Mouse (Mus musculus): ENCODE data around the gene Otud4. TPM values are rescaled to one million over a fixed set of nuclear protein-coding genes. Genes with fewer than 3 reads are reported as not detected.
A peak's percentile ranks its signal among the peaks of the same experiment; 100 is the strongest.
"Not testable (repeated sequence)": the region's sequence is repeated elsewhere in the genome, so short reads cannot be mapped to it uniquely, and the experiment has no call there.

Gene Otud4
- 14.3 and 14.9 TPM in 2 replicates for polyA plus RNA-seq (2015; fragmentation: Nextera tagmentation; extraction: Ambion mirVana)

GRCm38 (mm10) chr8:79639586-79640451 is at the start of gene Otud4:
Otud4 (plus strand) TSS chr8:79639618.
- Histone ChIP-seq H3K27me3 (no peaks in the 10 kb centered on the region), H3K27ac (peak within 1 kb of the TSS; percentile 97), H3K36me3 (peaks cover 8% of the 10 kb centered on the region), H3K9me3 (no peaks in the 10 kb centered on the region), H3K4me2 (peak within 1 kb of the TSS; percentile 64), H3K9ac (peak within 1 kb of the TSS; percentile 90), H3K4me3 (peak within 1 kb of the TSS; percentile 77), H3K4me1 (peaks cover 17% of the 10 kb centered on the region)
- peak; percentile 62 for ATAC-seq (ENCODE audit: borderline replicate concordance, extremely low read depth, low FRiP score, low TSS enrichment)
- WGBS = under 1% methylated on average over 86 of the region's 103 CpGs

DNA sequence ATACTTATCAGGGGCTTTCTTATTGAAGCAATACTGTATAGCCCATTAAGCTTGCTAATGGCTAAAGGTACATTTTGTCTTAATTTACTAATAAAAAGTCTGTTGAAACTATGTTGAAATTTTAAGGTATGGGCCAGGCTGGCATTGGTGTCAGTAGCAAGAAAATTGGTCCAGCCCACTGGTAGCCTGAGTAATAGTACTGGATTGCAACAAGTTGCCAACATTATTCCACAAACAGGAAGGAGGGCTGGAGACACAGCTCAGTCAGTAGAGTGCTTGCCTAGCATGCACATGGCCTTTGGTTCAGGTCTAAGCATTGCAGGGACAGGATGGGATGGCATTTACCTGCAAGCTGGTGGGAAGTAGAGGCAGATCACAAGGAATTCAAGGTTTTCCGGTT is 38.5 kb upstream of the Otud4 start:
- no peaks in the 10 kb centered on the region for H3K4me1 ChIP-seq
- H3K9ac ChIP-seq = no peak overlapping the region
- ATAC-seq (ENCODE audit: borderline replicate concordance, extremely low read depth, low FRiP score, low TSS enrichment) = no peak
- H3K36me3 ChIP-seq = no peaks in the 10 kb centered on the region
- no peaks in the 10 kb centered on the region for H3K9me3 ChIP-seq
- H3K4me3 ChIP-seq = no peak overlapping the region
- H3K27me3 ChIP-seq = no peaks in the 10 kb centered on the region
- 86% methylated on average over 1 of the region's 1 CpGs for WGBS
- H3K4me2 ChIP-seq = no peak overlapping the region
- no peak overlapping the region for H3K27ac ChIP-seq

DNA sequence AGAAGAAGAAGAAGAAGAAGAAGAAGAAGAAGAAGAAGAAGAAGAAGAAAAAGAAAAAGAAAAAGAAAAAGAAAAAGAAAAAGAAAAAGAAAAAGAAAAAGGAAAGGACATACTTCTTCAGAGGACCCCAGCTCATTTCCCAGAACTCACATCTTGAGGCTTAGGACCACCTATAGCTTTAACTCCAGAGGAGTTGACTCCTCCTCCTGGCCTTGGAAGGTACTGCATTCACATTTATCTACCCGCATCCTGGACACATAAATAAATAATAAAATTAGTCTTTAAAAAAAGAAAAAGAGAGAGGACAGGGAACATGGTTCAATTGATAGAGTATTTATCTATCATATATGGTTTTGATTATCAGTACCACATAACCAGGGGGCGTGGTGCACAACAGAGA is 36.2 kb upstream of the Otud4 start:
- H3K9me3 ChIP-seq; H3K36me3 ChIP-seq; H3K4me2 ChIP-seq; H3K4me1 ChIP-seq; H3K27me3 ChIP-seq; H3K27ac ChIP-seq; ATAC-seq (ENCODE audit: borderline replicate concordance, extremely low read depth, low FRiP score, low TSS enrichment); H3K4me3 ChIP-seq; H3K9ac ChIP-seq: not testable (repeated sequence)
- WGBS = 39% methylated on average over 2 of the region's 2 CpGs

GRCm38 (mm10) chr8:79606225-79606624 is 33.2 kb upstream of the Otud4 start:
- no peaks in the 10 kb centered on the region for H3K4me1 ChIP-seq
- H3K27me3 ChIP-seq = no peaks in the 10 kb centered on the region
- H3K9ac ChIP-seq = no peak overlapping the region
- H3K36me3 ChIP-seq = no peaks in the 10 kb centered on the region
- no peak overlapping the region for H3K4me3 ChIP-seq
- H3K4me2 ChIP-seq = no peak overlapping the region
- no peaks in the 10 kb centered on the region for H3K9me3 ChIP-seq
- ATAC-seq (ENCODE audit: borderline replicate concordance, extremely low read depth, low FRiP score, low TSS enrichment) = no peak
- no peak overlapping the region for H3K27ac ChIP-seq

DNA sequence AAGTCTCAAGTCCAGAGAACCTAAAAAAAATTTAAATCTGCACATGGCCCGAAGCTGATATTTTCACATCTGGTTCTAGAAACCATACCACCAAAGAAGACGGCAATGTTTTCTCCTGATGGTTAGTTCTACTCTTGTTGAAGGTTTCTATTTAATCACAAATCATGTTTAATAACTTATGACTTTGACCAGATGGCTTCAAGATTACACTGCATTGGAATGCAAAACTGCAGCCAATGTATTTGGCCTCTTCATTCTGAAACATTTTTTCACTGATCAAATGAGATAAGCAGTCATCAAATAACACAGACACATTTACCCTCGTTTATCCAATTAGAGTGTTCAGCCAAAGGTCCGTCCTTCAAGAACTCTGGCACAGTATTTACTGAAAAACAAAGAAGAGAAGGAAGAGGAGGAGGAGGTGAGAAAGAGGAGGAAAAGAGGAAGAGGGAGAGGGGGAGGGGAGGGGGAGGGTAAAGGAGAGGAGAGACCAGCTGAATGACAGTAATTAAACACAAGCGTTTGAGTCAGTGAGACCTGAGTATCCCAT is 32.6 kb upstream of the Otud4 start:
- Histone ChIP-seq H3K4me2 (no peak overlapping the region), H3K27ac (no peak overlapping the region), H3K36me3 (no peaks in the 10 kb centered on the region), H3K9ac (no peak overlapping the region), H3K4me3 (no peak overlapping the region), H3K4me1 (no peaks in the 10 kb centered on the region), H3K27me3 (no peaks in the 10 kb centered on the region), H3K9me3 (no peaks in the 10 kb centered on the region)
- no peak for ATAC-seq (ENCODE audit: borderline replicate concordance, extremely low read depth, low FRiP score, low TSS enrichment)
- 34% methylated on average over 5 of the region's 5 CpGs for WGBS

DNA sequence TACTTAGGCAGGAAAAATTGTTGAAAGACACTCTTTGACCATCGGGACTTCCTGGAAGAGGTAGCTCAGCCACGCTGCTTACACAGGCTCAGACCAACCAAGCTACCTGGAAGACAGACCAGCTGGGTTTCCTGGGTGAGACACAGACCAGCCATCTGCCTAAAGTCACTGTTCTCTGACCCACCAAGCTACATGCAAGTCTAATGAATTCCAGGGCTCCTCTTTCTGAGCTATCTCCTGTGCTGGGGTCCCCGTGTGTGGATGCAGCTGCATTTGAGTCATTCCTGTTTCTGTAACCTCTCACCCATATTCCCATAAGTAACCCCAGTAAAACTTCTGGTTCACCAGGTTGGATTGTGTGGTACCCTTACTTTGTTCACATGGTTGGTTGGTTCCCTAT is 30.7 kb upstream of the Otud4 start:
- Histone ChIP-seq H3K27me3 (no peaks in the 10 kb centered on the region), H3K4me2 (no peak overlapping the region), H3K9ac (no peak overlapping the region), H3K4me3 (no peak overlapping the region), H3K4me1 (no peaks in the 10 kb centered on the region), H3K9me3 (no peaks in the 10 kb centered on the region), H3K36me3 (no peaks in the 10 kb centered on the region), H3K27ac (no peak overlapping the region)
- WGBS = 84% methylated on average over 3 of the region's 3 CpGs
- no peak for ATAC-seq (ENCODE audit: borderline replicate concordance, extremely low read depth, low FRiP score, low TSS enrichment)

DNA sequence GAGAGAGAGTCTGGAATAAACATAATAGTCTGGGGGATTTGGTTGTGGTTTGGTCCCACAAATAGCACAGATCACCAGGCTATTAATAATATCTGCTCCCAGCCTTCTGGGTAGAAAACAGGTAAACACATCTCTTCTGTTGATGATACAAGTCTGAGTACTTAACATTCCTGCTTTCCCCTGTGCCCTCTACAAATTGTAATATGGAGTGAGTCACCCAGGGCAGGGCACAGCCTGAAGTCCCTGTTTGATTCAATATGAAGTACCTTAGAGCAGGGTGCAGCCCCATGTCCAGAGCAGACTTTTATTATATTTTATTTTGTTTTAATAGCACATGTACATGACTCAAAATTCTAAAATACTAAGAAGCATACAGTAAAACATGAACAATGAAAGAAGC is 29.1 kb upstream of the Otud4 start:
- no peak for ATAC-seq (ENCODE audit: borderline replicate concordance, extremely low read depth, low FRiP score, low TSS enrichment)
- Histone ChIP-seq H3K4me3 (no peak overlapping the region), H3K4me2 (no peak overlapping the region), H3K9me3 (no peaks in the 10 kb centered on the region), H3K27me3 (no peaks in the 10 kb centered on the region), H3K9ac (no peak overlapping the region), H3K4me1 (no peaks in the 10 kb centered on the region), H3K36me3 (no peaks in the 10 kb centered on the region), H3K27ac (no peak overlapping the region)

GRCm38 (mm10) chr8:79612298-79612697 is 27.1 kb upstream of the Otud4 start:
- Histone ChIP-seq H3K4me2 (no peak overlapping the region), H3K27me3 (no peaks in the 10 kb centered on the region), H3K9me3 (no peaks in the 10 kb centered on the region), H3K9ac (no peak overlapping the region), H3K36me3 (no peaks in the 10 kb centered on the region), H3K4me3 (no peak overlapping the region), H3K4me1 (no peaks in the 10 kb centered on the region), H3K27ac (no peak overlapping the region)
- ATAC-seq (ENCODE audit: borderline replicate concordance, extremely low read depth, low FRiP score, low TSS enrichment) = no peak
- 61% methylated on average over 6 of the region's 6 CpGs for whole genome bisulfite sequencing

DNA sequence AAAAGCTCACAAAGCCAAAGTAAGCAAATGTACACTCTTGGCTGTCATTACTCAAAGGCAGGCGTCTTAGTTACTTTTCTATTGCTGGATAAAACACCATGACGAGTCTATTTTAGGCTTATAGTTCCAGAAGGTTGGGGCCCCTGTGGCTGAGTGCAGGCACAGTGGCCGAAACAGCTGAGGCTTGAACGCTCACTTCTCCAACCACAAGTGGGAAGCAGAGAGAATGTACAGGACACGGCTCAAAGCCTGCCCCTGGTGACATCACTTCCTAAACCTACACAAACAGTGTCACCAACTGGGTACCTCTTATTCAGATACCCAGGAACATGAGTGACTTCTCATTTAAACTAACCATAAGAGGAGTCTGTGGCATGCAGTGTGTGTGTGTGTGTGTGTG is 26.5 kb upstream of the Otud4 start:
- Histone ChIP-seq H3K4me2 (no peak overlapping the region), H3K27me3 (no peaks in the 10 kb centered on the region), H3K9ac (no peak overlapping the region), H3K27ac (no peak overlapping the region), H3K9me3 (no peaks in the 10 kb centered on the region), H3K36me3 (no peaks in the 10 kb centered on the region), H3K4me1 (no peaks in the 10 kb centered on the region), H3K4me3 (no peak overlapping the region)
- WGBS = 23% methylated on average over 5 of the region's 5 CpGs
- ATAC-seq (ENCODE audit: borderline replicate concordance, extremely low read depth, low FRiP score, low TSS enrichment) = 0 out of 2 replicates have a peak, but pooled peaks have one; percentile 35

GRCm38 (mm10) chr8:79615741-79616350 is 23.6 kb upstream of the Otud4 start:
- H3K4me1 ChIP-seq = peaks cover 12% of the 10 kb centered on the region
- no peak overlapping the region for H3K9ac ChIP-seq
- H3K36me3 ChIP-seq = no peaks in the 10 kb centered on the region
- H3K4me2 ChIP-seq = no peak overlapping the region
- ATAC-seq (ENCODE audit: borderline replicate concordance, extremely low read depth, low FRiP score, low TSS enrichment) = no peak
- H3K27me3 ChIP-seq = no peaks in the 10 kb centered on the region
- no peak overlapping the region for H3K27ac ChIP-seq
- WGBS = 63% methylated on average over 6 of the region's 6 CpGs
- no peak overlapping the region for H3K4me3 ChIP-seq
- H3K9me3 ChIP-seq = no peaks in the 10 kb centered on the region

DNA sequence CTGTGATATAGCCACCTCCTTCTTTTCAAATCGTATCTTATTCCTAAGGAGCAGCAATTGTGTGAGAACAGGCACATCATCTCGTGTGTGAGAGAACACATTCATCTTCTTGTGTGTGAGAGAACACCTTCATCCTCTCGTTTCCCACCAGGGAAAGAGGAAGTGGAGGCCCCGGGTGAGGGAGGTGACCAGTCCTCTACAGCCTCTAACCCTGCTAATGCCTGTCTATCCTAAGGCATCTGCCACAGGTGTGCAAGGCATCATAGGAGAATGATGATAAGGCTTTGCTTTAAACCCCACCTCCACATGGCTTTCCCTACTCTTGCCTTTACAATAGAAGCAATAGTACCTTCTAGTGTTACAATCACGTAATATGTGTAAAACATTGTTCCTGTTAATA is 20.5 kb upstream of the Otud4 start:
- Histone ChIP-seq H3K36me3 (no peaks in the 10 kb centered on the region), H3K4me2 (no peak overlapping the region), H3K27ac (no peak overlapping the region), H3K4me3 (no peak overlapping the region), H3K9me3 (no peaks in the 10 kb centered on the region), H3K27me3 (no peaks in the 10 kb centered on the region), H3K4me1 (peaks cover 16% of the 10 kb centered on the region), H3K9ac (no peak overlapping the region)
- WGBS = 46% methylated on average over 5 of the region's 5 CpGs
- no peak for ATAC-seq (ENCODE audit: borderline replicate concordance, extremely low read depth, low FRiP score, low TSS enrichment)

GRCm38 (mm10) chr8:79619353-79619752 is 20.1 kb upstream of the Otud4 start:
- WGBS = 61% methylated on average over 2 of the region's 2 CpGs
- Histone ChIP-seq H3K4me2 (no peak overlapping the region), H3K9me3 (no peaks in the 10 kb centered on the region), H3K27ac (no peak overlapping the region), H3K4me1 (peaks cover 16% of the 10 kb centered on the region), H3K9ac (no peak overlapping the region), H3K36me3 (no peaks in the 10 kb centered on the region), H3K27me3 (no peaks in the 10 kb centered on the region), H3K4me3 (no peak overlapping the region)
- no peak for ATAC-seq (ENCODE audit: borderline replicate concordance, extremely low read depth, low FRiP score, low TSS enrichment)

Data from lung, embryonic 15.5 days (tissue).